Comparison of ENCODE assay signal across 16 mouse cellular contexts in genomic region chr1:33627803-33628202, GRCm38 (mm10). TPM values are rescaled to one million over a fixed set of nuclear protein-coding genes. Genes with fewer than 3 reads are reported as not detected.
A peak's percentile ranks its signal among the peaks of the same experiment; 100 is the strongest.
DNase-seq lines count a peak whose midpoint lies in the region; ATAC-seq and TF ChIP-seq lines count a peak whose summit lies in the region.
"Had no signal": no experiment of that assay in that cellular context is flagged by ENCODE, and none has a peak within 500 bp of the region (broad histone marks: within the 10 kb centered on the region; RNA-seq: fewer than 3 reads in every experiment).

No protein-coding gene starts in this region.

- H3K4me1 ChIP-seq in liver, embryonic 16.5 days (ENCODE audit: control insufficient read depth, low read depth, low read length), result peaks cover 69% of the 10 kb centered on the region
- no peaks in the 10 kb centered on the region for H3K4me1 ChIP-seq in kidney, embryonic 14.5 days (ENCODE audit: control insufficient read depth, insufficient read depth, low read length)
- H3K4me1 ChIP-seq: hindbrain, embryonic 12.5 days; intestine, embryonic 15.5 days; midbrain, embryonic 10.5 days; neural tube, embryonic 13.5 days had no signal

- intact Hi-C loops in left cerebral cortex, adult 2 months (cut with DNase I), result no loop called here
- intact Hi-C loops in left cerebral cortex, postnatal 10 days (cut with DNase I), result no loop called here

- ATAC-seq in frontal cortex, adult (ENCODE audit: low TSS enrichment), result peak; percentile 52; the same call in 1 of the 2 replicates
- ATAC-seq in Patski, result no peak
- no peak for ATAC-seq in liver, embryonic 16.5 days (ENCODE audit: low read depth)
- no peak for ATAC-seq in kidney, embryonic 14.5 days (ENCODE audit: low FRiP score, low TSS enrichment)
- ATAC-seq: intestine, embryonic 15.5 days had no signal

- WGBS in liver, embryonic 16.5 days (ENCODE audit: insufficient replicate concordance), result 56% methylated on average over 6 of the region's 6 CpGs
- WGBS in kidney, embryonic 14.5 days, result 84% methylated on average over 6 of the region's 6 CpGs

- DNase-seq in frontal cortex, postnatal 10 days (ENCODE audit: low spot score in 2 of 2), result no peak
- DNase-seq in left cerebral cortex, adult 2 months (ENCODE audit: extremely low spot score in 1 of 2, low spot score in 2 of 2), result no peak
- no peak for DNase-seq in left cerebral cortex, postnatal 10 days (ENCODE audit: extremely low spot score in 1 of 2, low spot score in 2 of 2)
- no peak for DNase-seq in Patski (ENCODE audit: low read depth, low spot score)
- no peak for DNase-seq in spleen, postnatal 14 days (ENCODE audit: low spot score in 2 of 2)
- DNase-seq: cerebellum, adult 9-10 months; kidney, postnatal 25 days; layer of hippocampus, adult 9-11 months; right cerebral cortex, postnatal 14 days had no signal

- POLR2A ChIA-PET in Patski (lab: Charles Lee), result no interaction called here

- H3K4me3 ChIP-seq in left cerebral cortex, adult 2 months, result no peak overlapping the region
- H3K4me3 ChIP-seq in liver, embryonic 16.5 days (ENCODE audit: low read depth, low read length), result no peak overlapping the region
- no peak overlapping the region for H3K4me3 ChIP-seq in kidney, embryonic 14.5 days (ENCODE audit: low read length)
- H3K4me3 ChIP-seq: hindbrain, embryonic 12.5 days; intestine, embryonic 15.5 days; midbrain, embryonic 10.5 days; neural tube, embryonic 13.5 days had no signal

- in situ Hi-C loops in Patski (cut with MboI; ENCODE audit: low pct_unique_long_range_greater_than_20kb), result loop anchor here (5.0 to 25.0 kb wide), 3 partner anchors 331 to 1441 kb away; no protein-coding TSS in a partner anchor

- H3K36me3 ChIP-seq in liver, embryonic 16.5 days (ENCODE audit: control insufficient read depth, insufficient read depth), result peaks cover 16% of the 10 kb centered on the region
- peaks cover 23% of the 10 kb centered on the region; the same call in 1 of the 2 replicates for H3K36me3 ChIP-seq in kidney, embryonic 14.5 days (ENCODE audit: control insufficient read depth, insufficient read depth, low read length)
- H3K36me3 ChIP-seq: intestine, embryonic 15.5 days had no signal

- no peak overlapping the region for H3K4me2 ChIP-seq in liver, embryonic 16.5 days (ENCODE audit: low read depth, low read length)
- no peak overlapping the region for H3K4me2 ChIP-seq in kidney, embryonic 14.5 days (replicated peaks; ENCODE audit: low read depth, low read length)
- H3K4me2 ChIP-seq: hindbrain, embryonic 12.5 days; intestine, embryonic 15.5 days; neural tube, embryonic 13.5 days had no signal

- 0 out of 2 replicates have a peak overlapping the region, but pooled peaks have one; percentile 14 for H3K9ac ChIP-seq in liver, embryonic 16.5 days (ENCODE audit: low read depth, low read length)
- H3K9ac ChIP-seq in kidney, embryonic 14.5 days (ENCODE audit: low read depth, low read length), result no peak overlapping the region
- H3K9ac ChIP-seq: hindbrain, embryonic 12.5 days; intestine, embryonic 15.5 days; neural tube, embryonic 13.5 days had no signal

- no peaks in the 10 kb centered on the region for H3K9me3 ChIP-seq in liver, embryonic 16.5 days (replicated peaks; ENCODE audit: control insufficient read depth, low read length)
- H3K9me3 ChIP-seq in kidney, embryonic 14.5 days (ENCODE audit: control insufficient read depth, low read length), result no peaks in the 10 kb centered on the region
- H3K9me3 ChIP-seq: hindbrain, embryonic 12.5 days; intestine, embryonic 15.5 days; midbrain, embryonic 10.5 days had no signal

- TF ChIP-seq CTCF in left cerebral cortex, adult 2 months (IDR thresholded peaks at IDR 0.05), result peak; percentile 49
- TF ChIP-seq CTCF in Patski (IDR thresholded peaks at IDR 0.05), result peak; percentile 50

- no peaks in the 10 kb centered on the region for H3K27me3 ChIP-seq in Patski
- H3K27me3 ChIP-seq in liver, embryonic 16.5 days (ENCODE audit: control insufficient read depth, insufficient read depth, low read depth, low read length), result no peaks in the 10 kb centered on the region
- H3K27me3 ChIP-seq in kidney, embryonic 14.5 days (ENCODE audit: control insufficient read depth, insufficient read depth, low read length), result no peaks in the 10 kb centered on the region
- H3K27me3 ChIP-seq: hindbrain, embryonic 12.5 days; intestine, embryonic 15.5 days; neural tube, embryonic 13.5 days had no signal

- CTCF ChIA-PET in Patski (lab: Charles Lee), result interaction anchor here (0.8 to 1.8 kb wide), 3 partner anchors 13 to 331 kb away, joined by 3 to 10 read pairs (median 5); no protein-coding TSS in a partner anchor

- H3K27ac ChIP-seq in left cerebral cortex, adult 2 months, result no peak overlapping the region
- H3K27ac ChIP-seq in liver, embryonic 16.5 days (ENCODE audit: low read length), result peak overlapping the region; percentile 83
- no peak overlapping the region for H3K27ac ChIP-seq in kidney, embryonic 14.5 days (ENCODE audit: low read depth, low read length)
- H3K27ac ChIP-seq: hindbrain, embryonic 12.5 days; intestine, embryonic 15.5 days; midbrain, embryonic 10.5 days; neural tube, embryonic 13.5 days had no signal

RNA-seq across cellular contexts. Expression of gene Prim2, which starts 41.8 kb away (rescaled TPM):
- 1 to 10 TPM; 7.5 to 7.8 TPM for total RNA-seq in left cerebral cortex, adult 2 months (2021)
- 1 to 10 TPM; 8.5 to 9.0 TPM for total RNA-seq in left cerebral cortex, postnatal 10 days (2021)
- polyA plus RNA-seq in Patski (2021), result 16.8 TPM
- polyA plus RNA-seq in liver, embryonic 16.5 days (2015; fragmentation: Nextera tagmentation; extraction: Ambion mirVana), result 27.4 and 30.4 TPM in 2 replicates
- polyA plus RNA-seq in kidney, embryonic 14.5 days (2014; fragmentation: Nextera tagmentation; extraction: Ambion mirVana), result 42.2 and 44.0 TPM in 2 replicates
